Mouse (Mus musculus) adrenal gland, adult 18-20 months (tissue): Measurements from ENCODE around the gene Rpl10a. TPM values are rescaled to one million over a fixed set of nuclear protein-coding genes. Genes with fewer than 3 reads are reported as not detected.

Source experiments
- DNase-seq, 2 experiments: peaks; one replicate each; pipeline ENCODE4 v3.0.0; 2021 to 2022; ENCODE audit warnings: low spot score in 2 of 2
- long read RNA-seq, 2 experiments: library from polyadenylated mRNA; stranded (forward); transcript quantifications; one replicate each; pipeline ENCODE4 v2.0.0; 2021
- total RNA-seq, 2 experiments: library from RNA; stranded (reverse); gene quantifications; 1 replicate in 1 of 2; 2 replicates in 1 of 2; pipeline ENCODE4 v1.2.3; 2021

The Rpl10a gene
- total RNA-seq = 100 to 1,000 TPM; 760 to 827 TPM
- long read RNA-seq, experiment 1, transcript Rpl10a-206 (5 exons, 1,022 nt) = minor isoform, 7 of 102 reads
- long read RNA-seq, experiment 1, transcript Rpl10a-201 (6 exons, 830 nt) = major isoform, 84 of 102 reads
- long read RNA-seq, experiment 1, partial matches to known transcripts = 1 of 102 reads
- long read RNA-seq, experiment 1, other reads (novel, unspliced or antisense) = 6 of 102 reads
- long read RNA-seq, experiment 2, transcript Rpl10a-206 (5 exons, 1,022 nt) = minor isoform, 7 of 308 reads
- long read RNA-seq, experiment 2, transcript Rpl10a-201 (6 exons, 830 nt) = major isoform, 261 of 308 reads
- long read RNA-seq, experiment 2, transcript Rpl10a-207 (5 exons, 901 nt) = minor isoform, 6 of 308 reads
- long read RNA-seq, experiment 2, transcript Rpl10a-212 (6 exons, 729 nt) = minor isoform, 6 of 308 reads
- long read RNA-seq, experiment 2, partial matches to known transcripts = 10 of 308 reads
- long read RNA-seq, experiment 2, other reads (novel, unspliced or antisense) = 10 of 308 reads

- peak; percentile 99 for DNase-seq
Measured at GRCm38 (mm10) chr17:28328366-28328928, at the start of gene Rpl10a. Rpl10a (plus strand) TSS chr17:28328471.

- DNase-seq = no peak
Measured at GRCm38 (mm10) chr17:28279236-28279635, 49.0 kb upstream of the Rpl10a start.

GRCm38 (mm10) chr17:28279780-28280422 lies 48.4 kb upstream of the Rpl10a start:
- peak; percentile 70 to 78 for DNase-seq

GRCm38 (mm10) chr17:28280423-28280800 lies 47.9 kb upstream of the Rpl10a start:
- peak in 1 of 2 experiments; percentile 48 for DNase-seq

- no peak for DNase-seq
Measured at GRCm38 (mm10) chr17:28280831-28281377, 47.4 kb upstream of the Rpl10a start.

GRCm38 (mm10) chr17:28281866-28282441 lies 46.3 kb upstream of the Rpl10a start:
- DNase-seq = no peak

- DNase-seq = no peak
Measured at GRCm38 (mm10) chr17:28283199-28283598, 45.1 kb upstream of the Rpl10a start.

- DNase-seq = no peak
Measured at GRCm38 (mm10) chr17:28286133-28286532, 42.1 kb upstream of the Rpl10a start.

- DNase-seq = no peak
Measured at GRCm38 (mm10) chr17:28286964-28287363, 41.3 kb upstream of the Rpl10a start.

GRCm38 (mm10) chr17:28287578-28287977 lies 40.7 kb upstream of the Rpl10a start:
- DNase-seq = no peak

- DNase-seq = no peak
Measured at GRCm38 (mm10) chr17:28287980-28288379, 40.3 kb upstream of the Rpl10a start.

GRCm38 (mm10) chr17:28290262-28290661 lies 38.0 kb upstream of the Rpl10a start:
- peak; percentile 76 to 77 for DNase-seq

GRCm38 (mm10) chr17:28290671-28291070 lies 37.6 kb upstream of the Rpl10a start:
- DNase-seq = no peak

- no peak for DNase-seq
Measured at GRCm38 (mm10) chr17:28291346-28291745, 36.9 kb upstream of the Rpl10a start.

GRCm38 (mm10) chr17:28293716-28294115 lies 34.6 kb upstream of the Rpl10a start:
- no peak for DNase-seq

- DNase-seq = no peak
Measured at GRCm38 (mm10) chr17:28294449-28295333, 33.6 kb upstream of the Rpl10a start.

- DNase-seq = no peak
Measured at GRCm38 (mm10) chr17:28298888-28299287, 29.4 kb upstream of the Rpl10a start.

GRCm38 (mm10) chr17:28299669-28300320 lies 28.5 kb upstream of the Rpl10a start:
- DNase-seq = no peak

- no peak for DNase-seq
Measured at GRCm38 (mm10) chr17:28300323-28300722, 27.9 kb upstream of the Rpl10a start.

GRCm38 (mm10) chr17:28300850-28301249 lies 27.4 kb upstream of the Rpl10a start:
- no peak for DNase-seq
